Mouse (Mus musculus): ENCODE measurements around the gene 4930412O13Rik.

- TF ChIP-seq POLR2A (IDR thresholded peaks at IDR 0.05; ENCODE audit: extremely low read depth, insufficient read depth, low read length) = no peak
- TF ChIP-seq CTCF (IDR thresholded peaks at IDR 0.05; ENCODE audit: extremely low read depth, insufficient read depth, low read length) = no peak
Observed at GRCm38 (mm10) chr2:9905995-9906394, 24.9 kb downstream of the 4930412O13Rik start.

All from cortical plate, adult 2 months (tissue).